Mouse (Mus musculus) frontal cortex, adult (tissue): ENCODE data around the gene N4bp3.
"Not testable (repeated sequence)": the region's sequence is repeated elsewhere in the genome, so short reads cannot be mapped to it uniquely, and the experiment has no call there.

Experiments
- ATAC-seq: cut with Nextera tagmentation; 2 replicates; pipeline ENCODE4 v1.9.2; 2017; ENCODE audit warnings: mild to moderate bottlenecking, moderate library complexity, mixed read lengths; ENCODE audit not compliant: low TSS enrichment

N4bp3 gene

DNA sequence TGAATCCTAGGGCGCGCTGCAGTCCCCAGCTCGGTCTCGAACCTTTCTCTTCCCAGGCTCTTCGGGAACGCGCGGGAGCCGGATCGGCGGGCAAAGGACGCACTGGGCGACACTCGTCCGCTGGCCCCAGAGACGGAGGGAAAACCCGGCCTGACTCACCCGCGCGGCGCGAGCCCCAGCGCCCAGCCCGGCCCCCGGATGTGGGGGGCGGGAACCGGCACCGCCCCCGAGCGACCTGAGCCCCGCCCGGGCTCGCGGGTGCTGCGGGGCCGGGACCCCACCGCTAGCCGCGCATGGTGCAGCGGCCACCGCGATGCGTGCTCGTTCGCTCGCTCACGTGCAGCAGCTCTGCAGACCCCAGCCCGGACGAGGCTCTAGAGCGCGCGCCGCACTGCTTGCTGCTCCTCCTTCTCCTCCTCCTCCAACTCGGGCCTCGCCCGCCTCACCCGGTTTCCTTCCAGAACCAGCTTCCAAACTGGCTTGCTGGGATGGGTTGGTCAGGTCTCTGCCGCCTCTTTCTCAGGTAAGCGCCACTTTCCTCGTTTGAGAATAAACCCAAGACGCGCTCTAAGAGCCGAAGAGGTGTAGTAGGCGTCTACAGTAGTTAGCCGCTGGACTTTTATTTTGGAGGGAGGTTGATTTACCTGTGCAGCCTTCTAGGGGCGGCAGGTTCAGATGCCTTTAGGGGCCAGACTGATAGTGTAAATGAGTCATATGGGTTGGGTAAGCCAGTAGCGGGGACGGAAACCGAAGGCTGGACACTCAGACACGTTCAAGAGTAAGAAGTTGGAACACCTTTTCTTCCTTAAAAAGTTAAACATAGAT, at the start of gene N4bp3, which contains the start of gene D930048N14Rik:
N4bp3 (minus strand) TSS at position 152 of the 825 bp plus-strand sequence.
D930048N14Rik (plus strand) TSS at position 264 of the 825 bp plus-strand sequence.
- ATAC-seq, result peak; percentile 31; the same call in 1 of the 2 replicates

DNA sequence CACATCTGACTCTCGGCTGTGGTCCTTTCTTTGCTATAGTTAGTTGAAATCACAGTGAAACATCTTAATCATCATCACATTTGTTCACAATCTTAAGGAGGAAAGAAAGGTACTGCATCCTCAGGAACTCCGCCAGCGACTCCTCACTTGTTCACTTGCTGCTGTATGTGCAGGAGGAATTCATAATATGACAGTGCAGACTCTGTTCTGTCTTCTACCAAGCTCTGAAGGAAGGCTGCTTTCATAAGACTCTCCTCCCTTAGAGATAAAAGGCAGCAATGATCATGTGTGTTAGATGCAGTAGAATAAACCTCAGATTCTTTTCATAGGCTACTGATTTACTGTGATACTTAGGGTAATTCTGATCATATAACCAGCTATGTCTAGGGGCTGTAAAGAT, 44.3 kb upstream of the N4bp3 start:
- ATAC-seq, result peak; percentile 74

DNA sequence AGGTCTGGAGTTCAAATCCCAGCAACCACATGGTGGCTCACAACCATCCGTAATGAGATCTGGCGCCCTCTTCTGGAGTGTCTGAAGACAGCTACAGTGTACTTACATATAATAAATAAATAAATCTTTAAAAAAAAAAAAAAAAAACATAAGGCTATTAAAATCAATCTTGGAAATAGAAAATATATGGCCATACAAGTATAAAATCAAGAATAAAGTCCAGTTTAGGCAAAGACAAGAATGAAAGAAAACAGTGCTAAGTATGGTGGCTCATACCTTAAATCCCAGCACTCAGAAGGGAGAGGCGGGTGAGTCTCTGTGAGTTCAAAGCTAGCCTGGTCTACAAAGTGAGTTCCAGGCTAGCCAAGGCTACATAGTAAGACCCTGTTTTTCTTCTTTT, 40.0 kb upstream of the N4bp3 start:
- ATAC-seq, result not testable (repeated sequence)

DNA sequence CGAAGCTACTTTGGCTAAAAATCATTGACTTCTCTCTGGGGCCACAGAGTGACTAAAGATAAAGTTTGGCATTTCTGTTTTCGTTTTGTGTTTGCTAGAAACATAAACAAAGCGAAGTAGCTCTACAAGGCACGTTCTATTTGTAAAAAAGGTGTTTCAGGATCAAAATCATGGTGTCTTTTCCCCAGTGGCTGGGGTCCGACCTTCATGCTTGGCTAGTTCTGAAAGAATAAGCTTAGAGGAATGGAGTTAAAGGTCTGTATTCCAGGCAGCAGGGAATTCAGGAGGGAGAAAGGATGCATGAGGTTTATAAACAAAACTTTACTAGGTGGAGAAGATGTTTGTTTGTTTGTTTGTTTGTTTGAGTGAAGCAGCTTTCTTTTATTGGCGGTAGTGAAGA, 38.7 kb upstream of the N4bp3 start:
- no peak for ATAC-seq

DNA sequence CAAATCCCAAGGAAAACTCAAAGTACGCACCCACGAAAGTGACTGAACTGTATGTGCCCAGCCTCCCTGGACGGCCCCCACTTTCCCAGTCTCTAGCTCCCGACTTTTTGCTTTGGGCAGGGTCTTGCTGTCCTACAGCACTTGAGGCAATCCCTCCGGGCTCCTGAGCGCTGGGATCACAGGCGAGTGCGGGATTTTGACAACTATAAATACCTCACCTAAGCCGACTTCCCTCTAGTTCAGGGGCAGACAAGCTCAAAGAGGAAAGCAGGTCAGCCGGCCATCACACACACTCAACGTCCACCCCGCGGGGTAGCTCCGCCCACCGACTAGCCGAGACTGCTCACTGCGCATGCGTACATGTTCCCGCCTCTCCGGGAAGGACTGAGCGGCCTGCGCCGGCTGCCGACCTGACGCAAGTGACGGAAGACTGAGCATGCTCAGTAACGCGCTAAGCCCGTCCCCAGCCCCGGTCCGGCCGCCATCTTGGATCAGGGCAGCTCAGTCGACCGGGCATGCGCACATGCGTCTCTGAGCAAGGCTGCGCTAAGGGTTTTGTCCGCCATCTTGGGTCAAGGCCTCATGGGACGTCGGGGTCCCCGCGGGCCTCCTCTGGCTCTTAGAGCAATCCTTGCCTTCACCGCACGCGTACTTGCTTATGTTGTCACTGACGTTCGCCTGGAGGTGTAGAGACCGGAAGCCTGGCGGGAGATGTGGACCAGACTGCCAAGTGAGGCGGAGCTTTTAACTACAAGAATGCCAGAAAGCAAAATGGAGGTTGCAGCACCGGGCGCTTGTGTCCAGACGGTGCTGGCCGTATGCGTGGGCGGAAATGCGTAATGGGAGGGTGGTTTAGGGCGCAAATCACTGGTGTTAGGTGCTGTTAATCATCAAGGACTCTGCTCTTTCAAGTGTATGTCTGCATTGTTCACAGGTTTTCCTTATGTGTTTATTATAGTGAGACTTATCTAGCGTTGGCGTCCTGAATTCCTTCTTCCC, 38.0 kb upstream of the N4bp3 start, which contains the start of gene 0610009B22Rik:
0610009B22Rik (minus strand) TSS at position 545 of the 999 bp plus-strand sequence.
- peak; percentile 97 for ATAC-seq

DNA sequence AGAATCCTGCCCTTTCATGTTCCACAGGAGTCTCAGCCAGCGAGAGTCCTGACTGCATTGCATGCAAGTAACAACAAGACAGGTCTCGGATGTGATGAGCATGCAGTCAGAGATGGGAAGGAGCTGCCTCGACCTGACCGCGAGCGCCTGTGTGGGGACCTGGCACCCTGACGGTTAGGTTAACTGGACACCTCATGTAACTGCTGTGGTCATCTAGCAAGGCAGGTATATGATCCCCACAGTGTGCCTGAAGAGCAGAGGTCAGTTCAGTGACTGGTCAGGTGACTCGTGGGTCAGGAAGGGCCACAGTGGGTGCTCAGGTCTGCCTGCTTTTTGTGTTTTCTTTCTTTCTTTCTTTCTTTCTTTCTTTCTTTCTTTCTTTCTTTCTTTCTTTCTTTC, 31.3 kb upstream of the N4bp3 start:
- ATAC-seq, result 0 out of 2 replicates have a peak, but pooled peaks have one; percentile 9

DNA sequence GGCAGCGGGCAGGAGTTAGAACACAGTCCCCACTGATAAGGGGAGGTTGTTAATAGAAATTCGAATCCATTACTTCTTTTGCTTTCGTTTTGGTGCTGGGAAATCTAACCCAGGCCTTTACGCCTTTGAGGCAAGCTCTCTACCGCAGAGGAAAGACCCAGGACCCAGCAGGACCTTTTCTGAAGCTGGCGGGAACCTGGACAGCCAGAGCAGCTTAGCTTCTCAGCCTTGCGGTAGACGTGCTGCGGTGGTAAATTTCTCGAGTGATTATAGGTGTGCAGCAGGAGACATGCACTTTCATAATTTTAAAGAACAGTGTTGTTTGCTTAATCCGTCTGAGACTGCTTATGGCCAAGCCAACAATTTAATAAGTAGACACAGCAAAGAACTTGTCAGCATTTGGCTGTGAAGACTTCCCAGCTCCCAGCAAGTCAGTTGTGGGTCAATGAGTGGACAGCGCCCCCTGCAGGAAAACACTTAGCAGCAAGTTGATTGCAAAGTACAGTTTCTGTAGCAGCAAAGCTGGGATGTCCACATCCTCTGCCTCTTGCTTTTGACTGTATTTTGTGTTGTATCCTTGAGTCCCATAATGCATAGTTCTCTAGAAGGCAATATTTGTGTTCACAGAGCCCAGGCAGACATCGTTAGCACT, 30.8 kb upstream of the N4bp3 start:
- peak; percentile 90 for ATAC-seq

DNA sequence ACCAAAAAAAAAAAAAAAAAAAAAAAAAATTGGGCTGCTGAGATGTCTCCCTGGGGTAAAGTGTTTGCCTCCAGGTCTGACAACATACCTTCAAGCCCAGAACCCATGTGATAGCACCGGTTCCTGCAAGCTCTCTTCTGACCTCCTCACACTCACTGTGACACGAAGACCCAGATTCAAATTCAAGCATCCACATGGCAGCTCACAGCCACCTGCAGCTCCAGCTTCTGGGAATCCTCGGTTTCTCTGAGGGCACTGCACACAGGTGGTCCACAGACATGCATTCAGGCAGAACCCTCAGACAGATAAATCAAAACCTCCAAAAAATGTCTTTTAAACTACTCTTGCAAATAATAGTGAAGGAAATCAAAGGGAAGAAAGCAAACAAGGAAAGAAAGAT, 28.8 kb upstream of the N4bp3 start:
- no peak for ATAC-seq

DNA sequence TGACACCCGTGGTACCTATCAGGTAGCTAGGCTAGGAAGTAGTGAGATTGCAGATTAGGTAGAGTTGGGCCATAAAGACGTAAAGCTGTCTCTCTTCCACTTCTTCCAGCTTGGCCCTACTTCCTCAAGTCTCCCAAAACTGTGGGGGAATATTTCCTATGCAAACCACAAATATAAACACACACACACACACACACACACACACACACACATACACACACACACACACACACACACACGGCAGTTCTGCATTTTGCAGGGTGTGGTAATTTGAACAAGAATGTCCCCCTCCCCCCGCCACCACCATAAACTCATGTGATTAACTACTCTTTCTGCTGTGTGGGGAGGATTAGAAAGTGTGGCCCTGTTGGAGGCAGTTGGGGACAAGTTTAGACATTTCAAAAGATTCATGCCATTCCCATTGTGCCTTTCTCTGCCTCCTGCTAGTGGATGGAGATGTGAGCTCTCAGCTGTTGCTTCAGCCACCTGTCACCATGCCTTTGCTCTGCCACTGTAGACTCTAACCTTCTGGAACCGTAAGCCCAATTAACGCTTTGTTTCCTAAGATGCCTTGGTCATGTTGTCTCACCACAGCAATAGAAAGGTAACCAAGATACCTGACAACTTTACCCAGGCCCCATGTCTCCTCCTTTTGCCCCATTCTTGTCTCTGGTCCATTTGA, 27.2 kb upstream of the N4bp3 start:
- ATAC-seq, result no peak

DNA sequence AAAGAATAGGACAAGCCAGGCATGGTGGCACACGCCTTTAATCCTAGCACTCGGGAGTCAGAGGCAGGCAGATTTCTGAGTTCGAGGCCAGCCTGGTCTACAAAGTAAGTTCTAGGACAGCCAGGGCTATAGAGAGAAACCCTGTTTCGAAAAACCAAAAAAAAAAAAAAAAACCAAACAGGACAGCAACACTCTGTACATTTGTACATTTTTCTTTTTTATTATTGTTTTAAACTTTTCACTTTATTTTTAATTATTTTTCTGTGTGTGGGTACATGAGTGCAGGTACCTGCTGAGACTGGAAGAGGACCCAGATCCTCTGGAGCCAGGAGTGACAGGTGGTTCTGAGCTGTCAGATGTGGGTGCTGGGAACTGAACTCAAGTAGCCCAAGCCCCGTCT, 24.7 kb upstream of the N4bp3 start:
- ATAC-seq, result no peak

DNA sequence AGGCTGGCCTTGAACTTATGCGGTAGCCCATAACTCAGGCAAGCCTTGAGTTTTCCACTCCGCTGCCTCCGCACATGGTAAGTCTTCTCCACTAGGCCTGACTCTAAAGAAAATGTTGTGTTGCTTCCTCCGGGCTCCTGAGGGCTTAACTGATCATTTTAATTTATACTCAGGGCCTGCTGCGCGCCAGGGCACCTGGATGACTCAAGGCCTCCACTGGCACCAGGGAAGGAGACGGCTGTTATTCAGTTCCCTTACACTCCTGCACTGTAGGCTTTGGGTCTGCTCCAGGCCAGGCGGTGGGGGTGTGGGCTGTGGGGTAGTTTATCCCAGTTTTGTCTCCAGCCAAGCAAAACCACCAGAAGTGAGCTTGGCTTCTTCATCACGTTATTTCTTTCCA, 22.6 kb upstream of the N4bp3 start:
- no peak for ATAC-seq

DNA sequence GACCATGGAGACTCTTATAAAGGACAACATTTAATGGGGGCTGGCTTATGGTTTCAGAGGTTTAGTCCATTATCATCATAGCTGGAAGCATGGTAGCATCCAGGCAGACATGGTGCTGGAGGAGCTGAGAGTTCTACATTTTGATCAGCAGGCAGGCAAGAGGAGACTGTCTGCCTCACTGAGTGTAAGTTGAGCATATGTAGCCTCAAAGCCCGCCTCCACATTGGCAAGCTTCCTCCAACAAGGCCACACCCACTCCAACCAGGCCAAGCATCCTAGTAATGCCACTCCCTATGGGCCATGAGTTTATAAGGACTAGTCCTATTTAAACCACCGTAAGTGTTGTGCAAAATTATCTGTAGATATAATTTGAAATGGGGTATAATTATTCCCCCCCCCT, 20.7 kb upstream of the N4bp3 start:
- no peak for ATAC-seq

DNA sequence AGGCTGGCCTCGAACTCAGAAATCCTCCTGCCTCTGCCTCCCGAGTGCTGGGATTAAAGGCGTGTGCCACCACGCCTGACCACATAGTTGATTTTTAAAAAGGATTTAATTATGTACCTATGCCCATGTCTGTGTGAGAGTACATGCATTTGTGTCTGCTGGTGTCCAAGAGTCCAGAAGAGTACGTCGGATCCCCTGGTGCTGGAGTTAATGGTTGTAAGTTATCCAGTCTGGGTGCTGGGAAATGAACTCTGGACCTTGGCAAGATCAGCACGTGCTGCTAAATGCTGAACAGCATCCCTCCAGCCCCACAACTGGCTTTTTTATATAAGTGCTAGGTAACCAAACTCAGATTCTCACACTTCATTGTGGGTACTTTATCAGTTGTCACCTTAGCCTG, 20.2 kb upstream of the N4bp3 start:
- ATAC-seq, result no peak

DNA sequence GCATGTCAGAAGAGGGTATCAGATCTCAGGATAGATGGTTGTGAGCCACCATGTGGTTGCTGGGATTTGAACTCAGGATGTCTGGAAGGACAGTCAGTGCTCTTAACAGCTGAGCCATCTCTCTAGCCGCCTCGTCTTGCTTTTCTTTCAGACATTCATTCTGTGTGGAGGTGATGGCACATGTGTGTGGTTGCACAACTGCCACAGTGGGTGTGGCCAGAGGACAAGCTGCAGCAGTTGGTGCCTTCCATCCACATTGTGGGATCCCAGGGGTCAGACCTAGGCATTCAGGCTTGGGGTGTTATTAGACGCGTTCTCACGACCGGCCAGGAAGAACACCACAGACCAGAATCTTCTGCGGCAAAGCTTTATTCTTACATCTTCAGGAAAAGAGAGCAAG, 14.1 kb upstream of the N4bp3 start:
- not testable (repeated sequence) for ATAC-seq

DNA sequence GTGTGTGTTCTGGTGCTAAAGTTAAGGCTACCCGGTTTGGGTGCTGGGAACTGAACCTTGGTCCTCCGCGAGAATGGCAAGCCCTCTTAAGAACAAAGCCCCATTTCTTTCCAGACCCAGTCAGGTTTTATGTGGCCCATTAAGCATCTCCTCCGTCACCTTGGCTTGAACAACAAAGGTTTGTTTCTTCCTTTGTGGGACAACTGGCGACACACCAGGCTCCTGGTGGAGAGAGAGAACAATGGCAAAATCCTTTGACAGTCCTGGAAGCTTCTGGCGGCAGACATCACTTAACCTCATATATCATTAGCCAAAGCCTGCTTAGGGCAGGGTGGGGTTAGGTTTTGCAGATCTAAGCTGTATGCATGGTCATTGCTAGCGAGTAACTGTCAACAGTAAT, 12.0 kb upstream of the N4bp3 start:
- no peak for ATAC-seq

DNA sequence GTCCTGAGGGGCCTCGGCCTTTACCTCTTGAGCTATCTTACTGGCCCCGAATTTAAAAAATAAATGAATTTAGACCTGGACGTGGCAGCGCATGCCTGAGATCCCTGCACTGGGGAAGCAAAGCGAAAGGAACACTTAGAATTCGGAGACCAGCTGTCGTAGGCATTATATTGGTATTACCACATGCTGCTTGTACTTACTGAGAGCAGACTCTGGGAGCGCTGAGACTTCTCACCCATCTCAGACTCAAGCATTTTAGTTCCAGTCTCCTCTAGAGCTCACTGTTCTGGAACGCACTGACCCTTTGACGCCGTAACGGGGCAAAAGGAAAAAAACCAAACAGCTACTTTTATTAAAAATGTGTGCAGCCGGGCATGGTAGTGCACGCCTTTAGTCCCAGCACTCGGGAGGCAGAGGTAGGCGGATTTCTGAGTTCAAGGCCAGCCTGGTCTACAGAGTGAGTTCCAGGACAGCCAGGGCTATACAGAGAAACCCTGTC, 11.3 kb upstream of the N4bp3 start:
- ATAC-seq, result no peak

DNA sequence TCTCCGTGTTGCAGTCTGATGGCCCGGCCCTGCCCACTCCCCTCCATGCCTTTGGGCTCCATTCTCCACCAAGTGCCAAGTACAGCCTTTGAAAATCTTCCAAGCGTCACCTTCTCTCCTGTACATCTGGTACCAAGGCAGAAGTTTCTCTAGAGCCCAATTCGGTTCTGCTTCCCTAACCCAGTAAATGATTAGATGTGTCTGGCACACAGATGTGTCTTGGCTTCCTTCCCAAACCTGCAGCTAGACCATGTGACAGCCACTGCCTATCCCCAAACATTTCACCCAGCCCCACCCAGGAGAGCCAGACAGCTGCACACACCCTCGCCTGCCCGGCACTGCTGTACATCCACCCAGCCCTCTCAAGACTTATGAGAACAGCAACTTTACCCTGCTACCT, 8.1 kb upstream of the N4bp3 start:
- peak; percentile 89 for ATAC-seq

DNA sequence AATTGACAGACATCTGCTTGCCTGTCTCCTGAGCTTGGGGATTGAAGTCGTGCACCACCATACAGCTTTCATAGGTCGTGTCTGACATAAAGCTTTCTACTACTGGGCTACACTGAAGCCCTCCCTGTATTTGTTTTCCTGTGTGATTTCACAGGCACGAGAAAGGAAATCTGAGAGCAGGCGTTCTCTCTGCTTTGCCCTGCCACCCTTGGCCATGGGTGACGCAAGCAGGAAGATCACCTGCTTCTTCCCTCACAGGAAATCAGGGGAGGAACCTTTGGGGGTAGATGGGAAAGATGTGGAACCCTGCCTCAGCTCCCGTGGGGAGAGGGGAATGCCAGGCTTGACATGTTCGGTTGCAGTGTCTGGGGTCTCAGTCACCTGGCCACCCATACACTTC, 7.6 kb upstream of the N4bp3 start:
- peak; percentile 20; the same call in 1 of the 2 replicates for ATAC-seq

DNA sequence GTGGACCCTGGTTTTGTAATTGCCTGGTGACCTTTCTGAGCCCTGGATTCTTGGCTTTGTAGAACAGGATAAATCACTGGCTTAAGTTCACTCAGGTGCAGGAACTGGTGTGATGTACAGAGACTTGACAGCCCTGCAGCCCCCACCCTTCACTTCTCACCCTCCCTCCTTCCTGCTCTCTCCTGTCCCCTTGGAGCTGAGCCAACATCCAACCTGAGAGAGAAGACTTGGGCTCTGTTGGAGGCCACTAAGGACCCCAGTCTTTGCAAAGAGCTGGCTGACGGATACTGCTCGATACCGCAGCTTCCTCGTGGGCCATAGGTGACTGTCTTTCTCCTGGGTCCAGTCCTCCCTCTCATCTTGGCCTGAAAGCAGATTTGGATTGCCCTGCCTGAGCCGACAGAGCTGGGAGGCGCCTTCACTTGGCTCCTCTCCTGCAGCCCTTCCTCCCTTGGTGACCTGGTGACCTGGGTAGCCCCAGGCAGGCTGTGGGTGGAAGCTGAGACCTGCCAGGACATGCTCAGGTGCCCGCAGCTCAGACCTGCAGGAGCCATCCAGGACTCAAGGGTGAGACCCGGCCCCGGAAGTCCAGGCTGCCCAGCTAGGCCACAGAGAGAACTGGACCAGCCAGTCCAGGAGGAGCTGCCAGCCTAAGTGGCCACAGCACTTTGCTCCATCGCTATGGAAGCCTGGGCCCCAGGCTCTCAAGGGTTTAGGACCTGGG, 6.3 kb upstream of the N4bp3 start:
- no peak for ATAC-seq

DNA sequence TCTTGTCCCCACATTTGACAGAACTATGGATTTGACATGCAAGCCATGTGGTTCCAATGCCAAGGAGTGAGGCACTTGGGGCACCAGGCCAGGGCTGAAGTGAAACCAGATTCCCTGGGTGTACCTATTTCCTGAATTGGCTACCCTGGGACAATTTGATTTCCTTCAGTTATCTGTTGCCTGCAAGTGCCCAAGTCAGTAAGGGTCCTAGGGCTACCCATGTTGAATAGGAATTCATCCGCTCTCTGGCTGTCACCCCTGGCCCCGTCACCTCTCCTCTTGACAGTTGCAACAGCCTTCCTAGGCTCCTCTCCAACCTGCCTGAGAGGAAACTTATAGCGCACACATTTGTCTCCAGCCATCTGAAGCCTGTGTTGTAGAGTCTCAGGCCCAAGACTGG, 4.2 kb upstream of the N4bp3 start:
- no peak for ATAC-seq
